Mouse (Mus musculus) thymus, postnatal 25 days (tissue): ENCODE measurements at regions not wholly inside any gene's neighbourhood (a gene's known extent, or its start where the extent isn't known, plus 50 kb on each side); places are given as distances from the start of the nearest gene placed in this dataset.
A peak's percentile ranks its signal among the peaks of the same experiment; 100 is the strongest.

Experiments
- DNase-seq: peaks from one replicate; pipeline ENCODE4 v3.0.0; 2022

DNA sequence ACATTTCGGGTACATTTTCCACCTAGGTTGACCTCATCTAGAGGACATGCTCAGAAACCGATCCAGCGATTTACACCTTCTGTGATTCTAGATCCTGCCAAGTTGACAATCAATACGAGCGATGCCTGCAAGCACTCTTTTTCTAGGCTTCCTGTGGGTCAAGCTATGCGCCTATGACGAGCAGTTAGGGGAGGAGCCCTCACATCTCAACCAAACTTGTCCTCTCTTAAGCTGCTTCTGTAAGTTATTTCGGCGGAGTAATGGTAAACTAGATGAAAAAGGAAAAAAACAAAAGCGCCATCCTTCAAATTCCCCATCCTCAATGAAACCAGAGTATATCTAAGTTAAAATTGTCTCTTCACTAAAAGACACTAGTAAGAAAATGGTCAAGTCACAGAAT is 858.5 kb downstream of the Zfp704 start:
- DNase-seq: no peak

DNA sequence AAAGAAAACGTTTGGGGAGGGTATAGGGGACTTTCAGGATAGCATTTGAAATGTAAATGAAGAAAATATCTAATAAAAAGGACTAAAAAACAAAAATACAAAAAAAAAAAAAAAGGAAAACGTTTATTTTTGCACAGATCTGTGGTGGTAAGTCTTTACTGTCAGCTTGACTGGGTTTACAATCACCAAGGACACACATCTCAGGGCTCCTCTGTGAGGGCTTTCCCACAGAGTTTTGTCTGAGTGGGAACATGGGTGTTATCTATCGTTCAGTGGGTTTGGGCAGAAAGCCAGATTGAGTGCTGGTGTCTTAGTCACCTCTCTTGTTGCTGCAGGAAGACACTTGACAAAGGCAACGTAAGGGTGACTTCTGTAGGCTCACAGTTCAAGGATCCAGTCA is 859.0 kb downstream of the Zfp704 start:
- no peak for DNase-seq

- DNase-seq: no peak
These were observed 859.7 kb downstream of the Zfp704 start for GRCm38 (mm10) chr3:8750162-8750561.

DNA sequence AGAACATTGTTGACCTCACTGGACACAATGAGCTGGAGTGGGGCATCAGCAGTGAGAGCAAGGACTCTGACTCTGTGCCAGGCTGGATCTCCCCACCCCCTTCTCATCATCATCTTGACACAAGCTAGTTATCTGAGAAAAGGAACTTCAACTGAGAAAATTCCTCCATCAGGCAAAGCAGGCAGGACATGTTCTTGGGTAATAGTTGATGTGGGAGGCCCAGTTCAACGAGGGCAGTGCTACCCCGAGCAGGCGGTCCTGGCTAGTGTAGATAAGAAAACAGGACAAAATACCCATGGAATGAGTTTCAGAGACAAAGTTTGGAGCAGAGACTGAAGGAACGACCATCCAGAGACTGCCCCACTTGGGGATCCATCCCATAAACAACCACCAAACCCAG is 862.7 kb downstream of the Zfp704 start:
- no peak for DNase-seq

DNA sequence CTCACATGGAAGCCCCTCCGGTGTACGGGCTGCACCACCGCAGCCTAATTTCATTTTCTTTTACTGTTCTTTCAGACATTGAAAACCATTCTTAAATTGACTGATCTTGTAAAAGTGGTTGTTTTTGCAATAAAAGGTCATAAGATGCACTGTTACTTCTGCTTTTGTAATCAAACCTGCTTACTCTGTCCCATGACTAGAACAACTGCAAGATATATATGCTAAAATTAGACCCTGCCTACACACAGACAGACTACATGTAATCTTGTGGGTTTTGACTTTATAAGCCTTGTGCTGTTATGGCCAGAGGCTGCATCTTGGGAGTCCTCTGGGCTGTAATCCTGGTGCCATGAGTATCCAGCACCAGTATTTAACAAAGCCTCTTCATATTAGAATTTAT is 863.2 kb downstream of the Zfp704 start:
- no peak for DNase-seq

GRCm38 (mm10) chr3:8746037-8746436 is 863.8 kb downstream of the Zfp704 start:
- DNase-seq: no peak

DNA sequence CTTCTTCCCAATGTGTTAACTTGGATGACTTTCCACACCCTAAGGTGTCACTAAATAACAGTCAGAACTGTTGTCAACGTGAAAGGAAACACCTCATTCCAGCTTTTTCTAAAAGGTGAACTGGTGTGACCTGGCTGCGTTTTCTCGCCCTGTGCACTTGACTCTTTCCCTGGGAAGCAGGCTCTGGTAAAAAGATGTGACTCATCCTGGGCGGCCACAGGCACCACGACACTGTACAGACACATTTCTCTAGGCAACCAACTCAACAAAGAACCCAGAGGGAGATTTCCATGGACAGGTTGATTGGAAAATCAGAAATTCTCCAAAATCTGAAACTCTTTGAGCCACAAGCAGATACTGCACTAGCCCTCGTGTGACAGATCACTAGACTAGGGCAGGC is 865.0 kb downstream of the Zfp704 start:
- no peak for DNase-seq

DNA sequence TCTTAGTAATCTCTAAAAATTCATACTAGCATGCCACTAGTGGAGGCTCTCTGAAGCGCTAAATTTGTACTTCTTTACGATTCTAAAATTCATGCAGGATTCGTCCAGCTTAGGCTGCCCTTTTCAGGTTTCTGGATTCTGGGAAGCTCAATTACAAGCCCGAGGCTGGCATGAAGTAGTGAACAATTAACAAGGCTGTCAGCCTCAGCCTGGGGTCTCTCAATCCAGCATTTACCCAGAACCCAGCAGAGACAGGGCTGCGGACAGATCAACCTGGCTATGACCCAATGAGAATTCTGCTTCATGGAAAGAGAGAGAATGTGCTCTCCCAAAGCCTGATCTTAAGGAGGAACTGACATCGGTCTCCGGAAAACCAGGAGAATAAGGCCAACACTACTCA is 866.2 kb downstream of the Zfp704 start:
- no peak for DNase-seq

DNA sequence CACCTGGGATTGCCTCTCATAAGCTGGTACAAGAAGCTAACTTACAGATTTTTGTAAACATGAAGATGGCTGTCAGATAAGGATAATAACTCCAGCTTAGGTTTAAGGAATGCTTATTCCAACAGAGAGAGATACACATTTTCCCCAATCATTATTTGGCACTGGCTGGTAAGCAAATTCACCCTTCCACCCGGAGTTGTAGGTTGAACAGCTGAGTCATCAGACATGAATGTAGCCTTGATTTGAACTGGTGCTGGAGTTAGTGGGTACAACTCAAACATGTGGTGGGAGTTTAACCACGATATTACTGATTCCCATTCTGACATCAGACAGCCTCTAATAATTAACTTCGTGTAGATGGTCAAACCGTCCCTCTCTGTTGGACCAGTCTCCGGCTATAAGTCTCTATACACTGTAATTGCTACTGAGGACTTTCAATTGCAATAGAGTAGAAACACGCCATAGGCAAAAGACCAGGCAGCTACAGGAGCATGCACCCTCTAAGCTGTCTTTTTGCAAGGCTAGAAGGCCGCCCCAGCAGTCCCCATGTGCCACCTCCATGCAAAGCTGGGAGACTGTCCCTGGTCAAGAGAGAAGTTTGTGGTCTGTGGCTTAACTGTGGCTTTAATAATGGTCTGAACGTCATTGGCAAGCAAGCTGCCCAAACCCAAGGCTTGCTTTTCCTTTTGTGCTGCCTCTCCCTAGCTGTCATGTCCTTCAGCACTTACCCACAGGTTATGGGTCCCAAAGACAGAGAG is 868.4 kb downstream of the Zfp704 start:
- DNase-seq: no peak

- no peak for DNase-seq
These were observed 869.2 kb downstream of the Zfp704 start for GRCm38 (mm10) chr3:8740710-8741109.

- no peak for DNase-seq
These were observed 870.6 kb downstream of the Zfp704 start for GRCm38 (mm10) chr3:8739299-8739698.

GRCm38 (mm10) chr3:8736239-8736953 is 873.5 kb downstream of the Zfp704 start:
- DNase-seq: no peak

- no peak for DNase-seq
These were observed 875.8 kb downstream of the Zfp704 start for GRCm38 (mm10) chr3:8734096-8734495.

DNA sequence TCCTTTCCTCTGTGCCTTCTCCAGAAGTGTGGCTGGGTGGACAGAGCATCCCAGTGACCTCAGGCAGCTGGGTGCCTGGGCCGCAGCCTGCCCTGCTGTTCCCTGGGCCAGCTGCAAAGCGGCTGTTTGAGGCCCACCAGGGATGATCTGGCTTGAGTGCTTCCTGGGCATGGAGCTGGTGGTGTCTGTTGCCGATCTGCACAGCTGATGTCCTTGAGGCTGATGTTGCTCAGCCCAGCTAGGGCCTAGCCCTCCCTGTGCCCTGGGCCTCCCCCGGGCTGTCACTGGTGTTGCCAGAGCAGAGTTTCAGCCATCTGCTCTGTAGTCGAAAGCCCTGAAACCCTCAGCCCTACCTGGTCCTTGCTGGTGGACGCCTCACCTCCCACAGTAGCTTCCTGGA is 878.5 kb downstream of the Zfp704 start:
- no peak for DNase-seq

GRCm38 (mm10) chr3:8721628-8722594 is 888.0 kb downstream of the Zfp704 start:
- DNase-seq: no peak

DNA sequence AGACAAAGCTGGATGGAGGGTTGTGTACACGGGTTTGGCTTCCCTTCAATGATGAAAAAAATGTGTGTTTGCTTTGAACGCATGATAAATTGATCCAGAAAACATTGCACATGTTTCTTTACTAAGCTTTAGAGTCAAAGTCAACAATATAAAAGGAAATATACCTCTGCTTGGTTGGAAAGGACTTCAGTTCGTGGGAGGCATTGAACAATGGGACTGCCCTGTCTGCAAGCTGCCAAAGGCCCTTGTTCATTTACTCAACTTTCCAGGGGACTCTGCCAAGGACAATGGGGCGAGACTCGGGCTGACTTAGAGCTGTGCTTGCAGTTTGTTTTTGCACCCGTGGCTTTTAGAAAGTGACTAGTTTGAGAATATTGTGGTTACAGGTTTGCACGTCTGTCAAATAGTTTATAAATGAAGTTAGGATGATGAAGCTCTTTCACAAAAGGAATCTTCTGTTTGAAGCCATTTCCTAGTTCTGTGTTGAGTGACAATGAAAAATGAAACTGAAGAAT is 889.2 kb downstream of the Zfp704 start:
- DNase-seq: no peak

GRCm38 (mm10) chr3:8718206-8718605 is 891.7 kb downstream of the Zfp704 start:
- peak; percentile 28 for DNase-seq

DNA sequence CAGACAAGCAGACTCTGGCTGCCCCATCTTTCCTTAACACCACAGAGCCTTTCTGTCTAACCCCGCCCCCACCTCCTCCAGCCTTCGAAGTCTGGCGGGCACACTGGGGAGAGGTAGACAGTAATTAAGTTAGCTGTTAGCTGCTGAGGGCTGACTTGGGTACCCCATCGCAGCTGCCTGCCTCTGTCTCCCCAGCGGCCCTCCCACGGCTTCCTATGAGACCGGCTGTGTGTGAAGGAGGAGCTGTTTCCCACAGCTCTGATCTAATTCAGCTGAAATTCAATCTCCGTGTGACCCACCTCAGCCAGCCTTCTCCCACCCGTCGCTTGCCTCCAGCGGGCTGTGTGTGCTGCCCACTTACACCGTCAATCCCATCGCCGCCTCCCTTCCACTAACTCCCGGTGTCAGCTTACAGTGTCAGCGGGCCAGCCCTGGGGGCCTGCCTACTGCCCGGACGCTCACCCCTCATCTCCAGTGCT is 892.5 kb downstream of the Zfp704 start:
- peak; percentile 47 for DNase-seq
